Mouse (Mus musculus) MN1 (cell line): ENCODE results near the gene Gpc2.

Experiments used
- DNase-seq: peaks from one replicate; pipeline ENCODE4 v3.0.0-alpha.2; 2016; ENCODE audit warnings: low spot score

Gpc2 gene

DNA sequence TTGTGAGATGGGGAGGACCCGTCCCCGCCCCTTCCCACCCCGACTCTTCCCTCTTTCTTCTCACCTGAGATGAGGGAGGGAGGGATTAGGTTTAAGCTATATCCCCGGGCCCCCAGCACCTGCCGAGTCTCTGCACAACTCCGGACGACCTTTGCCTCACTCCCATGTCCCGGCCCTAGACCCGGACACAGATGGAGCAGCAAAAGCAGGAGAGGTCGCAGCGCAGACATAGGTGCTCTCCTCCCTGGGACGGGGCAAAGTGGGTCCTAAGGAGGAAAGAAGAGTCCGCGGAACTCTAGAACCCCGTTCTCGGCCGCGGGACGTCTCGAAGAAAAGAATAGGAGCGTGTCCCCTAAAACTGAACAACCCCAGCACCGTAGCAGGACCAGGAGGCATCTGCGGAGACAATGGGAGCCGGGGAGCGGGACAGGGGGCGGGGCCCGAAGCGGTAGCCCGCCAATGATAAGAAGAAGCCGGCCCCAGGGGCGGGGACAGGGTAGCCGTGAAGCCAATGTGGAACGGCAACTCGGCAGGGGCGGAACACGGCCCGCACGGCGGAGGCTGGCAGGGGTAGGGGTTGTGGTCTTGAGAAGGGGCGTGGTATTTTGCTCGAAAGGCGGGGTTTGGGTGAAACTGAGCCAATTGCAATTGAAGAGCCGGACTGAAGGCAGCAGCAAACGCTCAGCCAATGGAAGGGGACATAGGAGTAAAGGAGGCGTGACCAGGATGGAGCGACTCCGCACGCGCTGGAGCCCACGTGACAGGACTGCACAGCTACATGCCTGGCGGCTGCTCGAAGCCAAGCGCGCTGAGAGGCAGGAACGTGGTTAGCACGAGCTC, at the start of gene Gpc2, which contains the start of the genes Gm43720 and Stag3:
Gene Gpc2, minus strand, starts transcription at position 421 of the 840 bp plus-strand sequence.
Gene Gm43720, minus strand, starts transcription at position 374 of the 840 bp plus-strand sequence.
Gene Stag3, plus strand, starts transcription at position 656 of the 840 bp plus-strand sequence.
- DNase-seq, result no peak

DNA sequence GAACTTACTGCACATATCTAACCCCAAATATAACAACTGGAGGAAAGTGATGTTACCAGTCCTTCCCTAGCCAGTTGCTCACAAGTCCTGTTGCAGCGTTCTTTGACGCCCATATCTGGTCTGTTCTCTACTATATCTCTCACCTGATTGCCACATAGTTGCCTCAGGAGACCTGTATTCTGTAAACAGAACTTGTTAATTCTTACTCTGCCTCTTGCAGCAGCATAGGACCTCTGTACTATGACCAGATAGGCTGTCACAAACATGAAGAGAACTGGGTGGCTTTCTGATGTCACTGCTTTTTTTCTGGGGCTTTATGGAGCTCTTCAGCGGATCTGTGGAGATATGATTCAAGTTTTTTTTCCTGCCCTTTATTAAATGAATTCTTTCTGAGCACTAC, 33.0 kb upstream of the Gpc2 start:
- DNase-seq, result no peak

DNA sequence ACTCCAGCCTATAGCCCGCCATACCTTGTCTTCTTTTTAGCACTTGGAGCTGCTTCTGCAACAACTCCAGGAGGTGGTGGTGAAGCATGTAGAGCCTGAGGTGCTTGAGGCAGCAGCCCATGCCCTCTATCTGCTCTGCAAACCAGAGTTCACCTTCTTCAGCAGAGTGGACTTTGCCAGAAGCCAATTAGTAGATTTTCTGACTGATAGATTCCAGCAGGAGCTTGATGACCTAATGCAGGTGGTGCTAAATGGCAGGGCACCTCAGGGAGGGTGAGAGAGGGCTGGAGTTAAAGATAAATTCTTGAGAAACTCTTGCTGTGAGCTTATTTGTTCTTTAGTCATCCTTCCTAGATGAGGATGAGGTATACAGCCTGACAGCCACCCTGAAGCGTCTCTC, 19.8 kb upstream of the Gpc2 start:
- no peak for DNase-seq

DNA sequence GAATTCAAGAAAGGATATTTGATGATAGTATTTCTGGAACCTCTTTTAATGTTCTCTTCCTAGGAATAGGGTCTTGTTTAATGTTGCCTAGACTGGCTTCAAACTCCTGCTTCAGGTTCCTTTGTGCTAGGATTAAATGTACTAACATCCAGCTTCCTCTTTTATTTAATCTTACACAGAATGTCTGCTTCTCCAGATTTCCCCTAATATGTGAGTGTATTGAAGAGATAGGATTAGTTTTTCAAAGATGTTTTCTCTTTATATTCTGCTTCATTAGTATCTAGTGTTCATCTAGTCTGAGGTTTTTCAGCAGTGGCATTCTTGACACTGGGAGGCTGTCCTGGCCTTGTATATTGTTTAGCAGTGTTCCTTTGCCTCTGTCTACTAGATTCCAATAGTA, 14.4 kb upstream of the Gpc2 start:
- no peak for DNase-seq

DNA sequence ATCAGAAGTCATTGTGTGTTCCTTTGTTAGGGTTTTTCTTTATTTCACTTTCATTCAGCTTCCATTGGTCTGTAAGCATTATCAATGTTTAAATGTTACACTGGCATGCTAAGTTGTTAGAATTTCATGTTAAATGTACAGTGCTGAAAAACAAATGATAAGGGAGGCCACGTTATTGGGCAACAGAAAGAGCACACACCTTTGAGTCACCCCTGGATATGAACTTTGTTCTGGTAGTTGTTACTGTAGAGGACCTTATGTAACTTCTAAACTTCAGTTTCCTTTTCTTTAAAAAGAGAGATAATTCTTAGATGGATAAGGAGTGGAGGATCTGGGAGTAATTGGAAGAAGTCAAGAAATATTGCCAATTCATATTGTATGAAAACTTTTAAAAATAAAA, 11.8 kb upstream of the Gpc2 start:
- DNase-seq, result no peak

DNA sequence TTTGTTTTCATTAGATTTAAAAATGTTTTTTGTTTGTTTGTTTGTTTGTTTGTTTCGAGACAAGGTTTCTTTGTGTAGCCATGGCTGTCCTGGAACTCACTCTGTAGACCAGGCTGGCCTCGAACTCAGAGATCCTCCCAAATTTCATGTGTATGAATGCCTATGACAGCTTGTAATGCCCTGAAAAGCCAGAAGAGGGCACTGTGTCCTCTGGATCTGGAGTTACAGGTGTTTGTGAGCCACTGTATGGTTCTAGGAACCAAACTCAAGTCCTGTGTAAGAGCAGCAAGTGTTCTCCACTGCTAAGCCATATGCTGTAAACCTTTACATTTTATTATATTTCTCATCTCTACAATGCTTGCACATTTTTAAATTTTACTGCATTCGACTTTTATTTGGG, 8.1 kb upstream of the Gpc2 start:
- DNase-seq, result no peak

DNA sequence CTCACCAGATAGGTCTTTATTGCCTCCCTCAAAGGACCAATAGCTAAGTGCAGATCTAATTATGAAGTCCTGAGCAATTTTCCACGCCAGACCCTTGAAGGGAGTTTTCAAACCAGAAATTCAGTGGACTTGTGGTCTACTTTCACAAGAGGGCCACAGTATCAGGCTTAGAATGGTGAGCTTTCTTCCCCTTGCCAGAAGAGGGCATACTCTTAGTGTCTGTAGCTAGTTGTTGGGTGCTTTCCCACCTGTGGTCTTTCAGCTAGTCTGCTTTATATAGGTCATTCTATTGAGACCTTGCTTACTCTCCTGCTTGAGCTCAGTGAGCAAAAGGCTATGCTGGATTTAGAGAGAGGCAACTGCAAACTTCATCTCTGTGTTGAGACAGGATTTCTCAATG, 3.7 kb upstream of the Gpc2 start:
- DNase-seq, result no peak

DNA sequence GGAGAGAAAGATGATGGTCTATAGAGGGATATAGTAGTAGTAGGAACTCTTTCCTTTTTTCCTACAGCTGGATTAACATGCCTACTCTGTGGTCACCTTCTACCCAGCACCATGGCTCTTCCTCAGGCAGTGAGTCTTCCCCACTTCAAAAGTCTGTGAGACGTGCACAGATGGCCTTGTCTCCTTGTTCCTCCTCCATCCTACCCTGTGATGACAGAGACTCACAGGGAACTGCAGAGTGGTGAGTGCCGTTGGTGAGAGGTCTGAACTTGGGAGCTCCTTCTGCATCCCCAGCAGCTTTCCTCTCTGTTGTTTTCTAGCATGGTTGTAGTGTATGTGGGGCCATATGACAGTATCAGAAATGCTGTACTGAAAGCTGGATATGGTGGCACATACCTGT, 2.0 kb upstream of the Gpc2 start:
- DNase-seq, result no peak

DNA sequence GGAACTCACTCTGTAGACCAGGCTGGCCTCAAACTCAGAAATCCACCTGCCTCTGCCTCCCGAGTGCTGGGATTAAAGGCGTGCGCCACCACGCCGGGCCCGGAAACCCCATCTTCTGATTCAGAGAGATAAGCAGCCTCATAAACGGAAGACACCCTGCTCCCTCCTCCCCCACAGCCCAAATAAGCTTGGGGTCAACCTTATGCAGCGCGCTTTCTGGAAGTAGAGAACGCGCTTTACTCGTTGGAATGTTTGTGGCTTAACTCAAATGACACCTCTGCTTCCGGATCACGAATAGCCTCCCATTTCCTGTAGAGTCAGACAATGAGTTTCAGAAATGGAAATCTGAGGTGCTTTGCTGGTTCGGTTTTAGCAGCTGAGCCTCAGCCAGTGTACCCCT, 1.0 kb upstream of the Gpc2 start:
- DNase-seq, result no peak

DNA sequence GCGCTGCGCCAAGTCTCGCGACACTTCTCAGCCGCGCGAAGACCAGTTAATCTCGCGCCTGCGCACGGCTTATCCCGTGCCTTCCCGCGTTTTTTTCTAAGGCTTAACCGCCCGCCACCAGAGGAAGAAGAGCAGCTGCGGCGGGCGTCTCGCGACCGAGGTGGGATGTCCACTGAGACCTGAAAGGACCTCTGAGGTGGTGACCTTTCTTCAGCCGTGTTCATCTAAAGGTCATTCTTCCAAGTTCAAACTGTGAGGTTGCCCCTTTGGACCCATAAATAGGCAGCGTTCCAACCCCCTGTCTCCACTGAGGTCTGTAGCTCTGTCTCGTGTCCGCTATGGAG, 592 bp upstream of the Gpc2 start:
- DNase-seq, result no peak

DNA sequence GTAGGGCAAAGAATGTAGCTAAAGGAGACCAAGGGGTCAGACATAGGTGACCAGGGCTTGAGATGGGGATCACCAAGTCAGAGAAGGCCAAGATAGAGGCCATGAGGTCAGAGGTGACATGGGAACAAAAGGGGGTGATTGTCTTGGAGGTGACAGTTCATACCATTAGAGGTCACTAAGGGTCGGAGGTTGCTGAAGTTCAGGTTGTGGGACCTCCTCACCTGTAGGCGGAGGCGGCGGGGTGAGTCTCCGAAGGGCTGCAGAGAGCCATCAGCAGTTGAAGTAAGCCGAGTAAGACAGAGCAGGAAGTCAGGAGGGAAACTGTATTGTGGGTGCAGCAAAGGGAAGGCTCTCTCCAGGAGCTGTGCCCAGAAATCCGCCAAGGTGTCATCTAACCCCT, 1.8 kb downstream of the Gpc2 start:
- no peak for DNase-seq

DNA sequence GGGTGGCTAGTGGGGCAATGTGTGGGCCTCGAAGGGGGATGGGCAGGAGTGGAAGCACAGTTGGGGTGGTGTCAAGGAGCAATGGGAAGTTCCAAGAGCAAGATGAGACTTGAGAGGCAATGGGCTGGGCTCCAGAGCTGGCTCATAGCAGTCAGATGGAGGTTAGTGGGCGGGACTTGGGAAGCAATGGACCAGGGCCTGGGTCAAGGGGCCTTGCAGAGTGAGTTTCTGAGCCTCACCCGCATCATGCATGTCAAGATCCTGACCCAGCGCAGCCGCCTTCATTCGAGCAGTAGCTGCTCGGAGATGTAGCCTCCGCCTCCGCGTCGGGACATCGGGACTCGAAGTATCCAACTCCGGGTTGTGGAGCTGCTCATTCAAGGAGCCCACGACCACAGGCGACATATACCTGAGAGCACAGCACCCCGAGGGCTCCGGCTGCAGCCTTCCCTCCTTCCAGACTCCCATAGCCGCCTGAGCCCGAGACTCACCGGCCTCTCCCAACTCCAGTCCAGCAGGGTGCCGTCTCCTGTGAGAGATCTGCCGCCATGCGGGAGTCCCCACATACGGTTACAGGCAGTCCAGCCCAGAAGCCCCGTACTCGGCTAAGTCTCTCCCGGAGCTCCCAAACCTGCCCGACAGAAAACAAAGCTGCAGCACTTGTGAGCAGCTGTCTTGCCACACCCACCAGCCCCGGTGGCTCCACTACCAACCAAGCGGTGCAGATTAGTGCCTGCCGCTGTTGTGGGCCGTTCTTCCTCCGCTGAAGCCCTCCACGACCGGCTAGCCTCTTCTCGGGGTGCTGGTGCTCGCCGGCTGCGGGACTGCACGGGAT, 4.4 kb downstream of the Gpc2 start:
- no peak for DNase-seq

DNA sequence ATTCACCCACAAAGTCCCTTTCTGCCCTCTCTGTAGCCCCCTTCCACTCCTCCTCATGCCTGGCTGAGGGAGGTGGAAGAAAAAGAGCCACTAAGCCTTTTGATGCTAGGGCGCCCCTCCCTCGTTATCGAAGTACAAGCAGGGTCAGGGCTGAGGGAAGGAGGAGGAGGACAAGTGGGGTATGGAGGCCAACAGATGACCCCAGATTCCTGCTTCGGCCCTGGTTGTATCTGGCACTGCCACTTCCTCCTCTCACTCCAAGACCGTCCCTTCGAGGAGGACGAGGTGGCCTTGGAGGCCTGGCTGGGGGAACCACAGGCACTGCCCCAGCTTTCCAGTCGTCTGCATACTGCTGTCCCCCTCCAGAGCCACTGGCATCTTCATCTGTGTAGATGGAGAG, 5.6 kb downstream of the Gpc2 start:
- no peak for DNase-seq

DNA sequence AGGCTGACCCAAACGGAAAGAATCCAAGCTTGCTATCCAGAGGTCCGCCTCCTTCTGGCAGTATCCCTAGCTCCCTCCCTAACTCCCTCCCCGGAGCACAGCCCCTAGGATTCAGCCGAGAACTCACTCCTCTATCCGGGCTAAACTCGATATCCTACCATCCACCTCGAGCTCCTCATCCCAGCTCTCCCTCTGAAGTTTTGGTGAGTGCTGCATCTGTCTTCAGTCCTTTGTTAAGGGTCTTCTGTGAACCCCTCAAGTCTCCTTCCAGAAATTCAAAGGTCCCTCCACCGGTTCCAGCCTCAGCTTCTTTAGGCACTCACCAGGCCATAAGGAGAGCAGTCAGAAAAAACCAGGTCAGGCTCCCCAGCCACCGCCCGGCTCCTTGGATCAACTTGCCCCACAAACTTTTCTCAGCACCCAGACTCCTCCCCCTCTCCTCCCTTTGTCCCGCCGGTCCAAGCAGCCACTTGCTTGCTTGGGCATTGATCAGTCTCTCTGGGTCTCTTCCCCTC, 7.3 kb downstream of the Gpc2 start, which contains the start of gene Gal3st4:
Gene Gal3st4, minus strand, starts transcription at position 432 of the 515 bp plus-strand sequence.
- DNase-seq, result no peak

DNA sequence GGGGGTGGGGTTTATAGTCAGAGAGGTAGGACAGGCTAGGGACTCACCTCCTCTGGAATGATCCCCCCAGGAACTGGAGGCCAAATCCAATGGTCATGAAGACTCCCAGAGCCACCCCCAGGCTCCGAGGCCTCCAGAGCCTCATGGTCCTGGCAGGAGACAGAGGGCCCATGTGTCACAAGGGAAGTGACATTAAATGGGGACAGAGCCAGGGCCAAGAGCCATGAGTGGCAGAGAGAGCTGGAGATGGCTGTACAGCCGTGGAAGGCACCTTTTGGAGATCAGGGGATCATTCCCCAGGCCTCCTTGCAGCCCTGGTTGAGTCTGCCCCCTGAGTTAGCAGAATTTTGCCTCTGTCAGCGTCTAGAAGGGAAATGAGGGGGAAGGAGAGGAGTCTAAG, 8.6 kb downstream of the Gpc2 start:
- no peak for DNase-seq

DNA sequence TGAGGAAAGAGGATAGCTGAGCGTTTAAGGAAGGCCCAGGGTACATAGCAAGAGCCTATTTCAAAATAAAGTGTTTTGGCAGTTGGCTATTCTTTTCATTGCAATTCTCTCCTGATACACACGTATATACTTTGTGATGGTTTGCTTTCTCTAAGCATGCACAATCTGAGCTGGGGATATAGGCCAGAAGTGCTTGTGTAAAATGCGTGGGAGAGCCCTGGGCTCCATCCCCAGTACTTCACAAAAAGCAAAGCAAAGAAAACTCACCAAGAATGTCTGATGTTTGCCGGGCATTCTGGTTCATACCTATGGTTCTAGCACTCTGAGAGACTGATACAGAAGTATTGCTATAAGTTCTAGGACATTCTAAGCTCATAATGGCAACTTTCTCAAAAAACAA, 10.8 kb downstream of the Gpc2 start:
- DNase-seq, result no peak

DNA sequence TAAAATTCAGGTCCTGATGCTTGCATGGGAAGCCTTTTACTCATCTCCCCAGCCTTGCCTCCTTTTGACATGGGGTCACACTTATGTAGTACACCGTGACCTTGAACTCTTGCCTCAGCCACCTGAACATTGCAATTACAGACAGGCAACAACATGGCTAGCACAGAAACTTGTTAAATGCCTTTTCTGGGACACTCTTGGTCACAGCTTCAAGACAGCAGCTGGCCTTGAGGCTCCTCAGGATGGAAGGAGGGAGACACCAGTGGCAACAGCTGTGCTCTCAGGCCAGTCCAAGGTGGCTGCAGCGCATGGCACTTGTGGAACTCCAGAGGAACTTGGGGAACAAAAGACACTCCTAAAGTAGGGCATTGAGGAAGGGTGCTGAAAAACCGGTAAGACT, 12.7 kb downstream of the Gpc2 start:
- no peak for DNase-seq

DNA sequence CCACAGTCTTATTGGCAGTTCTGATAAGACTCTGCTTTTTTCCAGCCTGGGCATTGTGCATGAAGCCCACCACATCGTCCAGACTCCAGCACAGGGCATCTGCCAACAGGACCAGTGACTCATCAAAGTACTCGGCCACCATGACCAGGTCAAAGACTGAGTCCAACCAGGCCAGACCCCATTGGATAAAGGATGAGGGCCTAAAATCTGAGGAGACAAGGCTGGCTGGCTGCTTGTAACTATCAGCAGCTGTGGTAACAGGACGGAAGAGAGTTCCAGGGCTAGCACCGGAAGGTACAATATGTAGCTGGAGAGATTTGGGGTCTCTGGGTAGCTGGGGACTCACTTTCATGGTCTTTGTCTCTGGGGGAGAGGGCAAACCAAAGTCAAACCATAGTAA, 14.1 kb downstream of the Gpc2 start:
- DNase-seq, result no peak

DNA sequence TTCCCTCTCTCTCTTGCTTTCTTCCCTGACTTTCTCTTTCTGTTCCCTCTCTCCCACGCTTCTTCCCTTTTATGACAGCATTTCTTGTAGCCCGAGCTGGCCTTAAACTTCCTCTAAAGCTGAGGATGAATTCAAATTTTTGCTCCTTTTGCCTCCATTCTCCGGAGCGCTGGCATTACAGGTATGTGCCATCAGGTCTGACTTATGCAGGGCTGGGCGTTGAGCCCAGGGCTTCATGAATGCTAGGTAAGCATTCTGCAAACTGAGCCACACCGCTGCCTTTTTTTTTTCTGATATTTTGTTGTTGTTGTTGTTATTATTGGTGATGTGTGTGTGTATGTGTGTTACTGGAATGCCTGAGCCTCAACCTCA, 15.6 kb downstream of the Gpc2 start:
- DNase-seq, result no peak

DNA sequence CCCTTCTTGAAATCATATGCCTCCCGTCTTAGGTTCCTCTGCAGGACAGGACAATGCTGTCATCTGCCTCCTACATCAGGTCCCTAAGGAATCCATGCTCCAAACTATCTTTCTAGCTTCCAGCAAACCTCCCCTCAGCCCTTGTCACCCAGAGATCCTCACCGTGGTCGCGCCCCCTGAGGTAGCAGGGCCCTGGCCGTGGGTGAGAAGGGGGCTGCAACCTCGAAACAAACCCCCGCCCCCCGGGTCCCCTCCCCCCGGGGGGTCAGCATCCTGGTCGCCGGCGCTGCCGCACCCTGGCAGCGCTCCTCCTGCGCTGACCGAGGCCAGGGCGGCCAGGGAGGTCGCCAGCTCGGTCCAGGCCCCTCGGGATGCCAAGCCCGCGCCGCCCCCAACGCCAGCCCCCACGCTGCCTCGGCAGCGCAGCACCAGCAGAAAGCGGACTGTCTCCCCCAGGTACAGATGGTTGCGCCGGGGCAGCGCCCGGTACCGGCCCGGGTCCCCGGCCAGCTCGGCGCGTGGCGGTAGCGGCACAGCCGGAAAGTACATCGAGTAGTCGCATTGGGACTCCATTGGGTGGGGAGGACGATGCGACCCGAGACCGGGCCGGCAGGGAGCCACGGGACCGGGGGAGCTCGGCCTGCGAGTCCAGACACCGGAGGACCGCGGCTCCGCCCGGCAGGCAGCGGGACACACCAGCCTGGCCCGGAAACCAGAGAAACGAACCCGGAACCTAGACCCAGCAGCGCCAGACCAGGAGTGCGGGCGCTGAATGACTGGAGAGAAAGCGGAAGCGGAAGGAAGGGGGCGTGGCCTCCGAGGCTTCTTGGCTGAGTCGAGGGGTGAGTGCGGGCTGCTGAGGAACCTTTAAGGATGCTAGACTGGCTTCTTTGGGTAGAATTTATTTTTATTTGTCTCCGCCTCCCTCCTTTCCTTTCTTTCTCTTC, 16.3 kb downstream of the Gpc2 start, which contains the start of gene BC037034:
Gene BC037034, minus strand, starts transcription at position 774 of the 947 bp plus-strand sequence.
- peak; percentile 92 for DNase-seq

DNA sequence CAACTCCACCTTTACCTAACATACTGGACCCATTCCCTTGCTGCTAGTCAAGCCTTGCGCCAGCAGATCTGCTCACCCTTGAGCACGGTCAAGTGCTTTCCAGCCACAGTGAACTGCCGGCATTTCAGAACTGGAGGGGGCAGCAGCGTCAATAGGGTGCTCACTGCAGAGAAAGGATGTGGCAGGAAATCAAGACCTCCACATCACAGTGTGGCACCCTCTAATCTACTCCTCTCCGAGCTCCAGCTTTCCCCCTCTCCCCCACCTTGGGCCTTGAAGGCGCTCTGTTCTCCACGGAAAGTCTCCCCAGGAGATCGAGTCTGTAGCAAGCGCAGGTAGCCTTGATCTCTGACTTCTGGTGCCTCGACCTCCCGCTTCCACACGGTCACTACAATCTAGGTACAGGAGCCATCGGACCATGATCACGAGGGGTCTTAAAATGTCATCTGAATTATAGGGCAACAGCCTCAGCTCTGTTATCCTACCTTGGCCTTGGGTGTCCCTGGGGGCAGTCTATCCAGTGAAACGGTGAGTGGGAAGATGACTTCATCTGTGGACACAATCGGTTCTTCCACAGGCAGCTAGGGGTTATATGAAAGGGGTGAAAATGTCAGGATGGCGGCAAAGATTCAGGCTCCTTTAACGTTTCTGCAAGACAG, 17.1 kb downstream of the Gpc2 start:
- DNase-seq, result no peak
